Mouse (Mus musculus) midbrain, embryonic 10.5 days (tissue): ENCODE measurements at regions not wholly inside any gene's neighbourhood (a gene's known extent, or its start where the extent isn't known, plus 50 kb on each side); places are given as distances from the start of the nearest gene placed in this dataset.

ENCODE experiments used
- DNase-seq: peaks from one replicate; pipeline ENCODE4 v3.0.0-alpha.2; 2017; ENCODE audit warnings: low spot score
- H3K27ac ChIP-seq: fragments of 300-500 bp; sonication (generic); replicated peaks from 2 replicates; pipeline ENCODE4 v1.5.1; 2016; ENCODE audit warnings: mild to moderate bottlenecking
- H3K27me3 ChIP-seq: fragments of 300-500 bp; sonication (generic); 2 replicates; pipeline ENCODE4 v1.6.1; 2016; ENCODE audit warnings: low read depth, mild to moderate bottlenecking; ENCODE audit not compliant: poor library complexity, severe bottlenecking
- H3K36me3 ChIP-seq: fragments of 300-500 bp; sonication (generic); 2 replicates; pipeline ENCODE4 v1.6.1; 2016; ENCODE audit warnings: mild to moderate bottlenecking, moderate library complexity
- H3K4me1 ChIP-seq: fragments of 300-500 bp; sonication (generic); 2 replicates; pipeline ENCODE4 v1.6.1; 2016
- H3K4me3 ChIP-seq: fragments of 300-500 bp; sonication (generic); 2 replicates; pipeline ENCODE4 v1.5.1; 2016; ENCODE audit warnings: mild to moderate bottlenecking, moderate library complexity
- H3K9me3 ChIP-seq: fragments of 300-500 bp; sonication (generic); replicated peaks from 2 replicates; pipeline ENCODE4 v1.6.1; 2016; ENCODE audit warnings: mild to moderate bottlenecking
- WGBS: fragments of 180-500 bp; shearing (Covaris S2); methylation state at CpG from one replicate; pipeline ENCODE4 v1.1.7; 2016; 5-methylcytosine and 5-hydroxymethylcytosine counted together

DNA sequence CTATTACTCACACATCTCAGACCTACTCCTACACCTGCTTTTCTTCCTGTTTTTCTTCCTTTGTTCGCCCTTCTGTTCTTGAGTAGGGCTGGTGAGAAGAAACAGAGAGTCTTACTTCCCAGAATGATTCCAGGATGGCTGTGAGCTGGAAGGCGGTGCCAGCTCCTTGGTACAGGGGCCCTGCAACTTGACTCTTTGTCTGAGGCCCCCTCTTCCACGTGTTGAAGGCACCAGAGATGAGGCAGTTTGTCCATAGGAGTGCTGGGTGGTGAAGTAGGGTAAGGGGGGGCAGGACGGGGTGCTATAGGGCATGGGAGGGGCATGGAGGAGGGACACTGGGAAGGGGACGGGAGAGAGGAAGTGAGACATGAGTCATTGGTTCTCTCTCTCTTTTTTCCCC, 60.8 kb downstream of the Dmrta2 start:
- no peaks in the 10 kb centered on the region for H3K9me3 ChIP-seq
- no peak overlapping the region for H3K4me3 ChIP-seq
- no peak for DNase-seq
- 67% methylated on average over 5 of the region's 5 CpGs for WGBS
- H3K27me3 ChIP-seq = no peaks in the 10 kb centered on the region
- H3K36me3 ChIP-seq = no peaks in the 10 kb centered on the region
- H3K4me1 ChIP-seq = no peaks in the 10 kb centered on the region
- H3K27ac ChIP-seq = no peak overlapping the region

DNA sequence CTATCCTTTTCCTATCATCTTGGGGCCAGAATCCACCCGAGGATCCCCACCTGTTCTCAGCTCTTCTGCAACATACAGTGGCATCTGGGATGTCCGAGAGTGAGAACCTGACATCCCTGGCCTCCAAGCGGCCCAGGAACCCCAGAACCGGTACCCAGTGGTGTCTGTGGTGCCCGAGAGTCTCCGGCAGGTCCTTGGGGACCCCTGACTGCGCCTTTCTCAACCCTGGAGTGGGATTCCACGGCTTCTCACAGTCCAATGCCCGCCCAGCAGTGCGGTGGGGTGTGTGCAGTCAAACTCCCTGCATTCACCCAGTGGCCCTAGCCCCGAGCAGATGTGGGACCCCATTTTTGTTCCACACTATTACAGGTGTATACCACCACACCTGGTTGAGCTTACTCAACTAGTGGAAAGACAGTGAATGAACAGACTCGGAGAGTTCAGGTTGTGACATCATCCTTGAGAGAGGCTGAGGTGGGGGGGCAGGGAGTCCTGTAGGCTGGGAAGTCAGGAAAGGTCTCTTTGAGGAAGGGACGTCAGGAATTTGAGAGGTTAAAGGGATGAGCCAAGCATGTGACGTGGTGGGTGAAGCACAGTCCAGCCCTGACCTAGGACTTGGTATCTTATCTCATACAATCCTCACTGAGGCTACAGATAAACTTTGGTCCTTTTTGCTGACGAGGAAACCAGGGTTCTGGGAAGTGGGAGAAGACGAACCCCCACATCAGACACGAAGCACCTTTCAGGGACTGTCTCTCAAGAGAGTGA, 67.2 kb downstream of the Dmrta2 start:
- no peak overlapping the region for H3K4me3 ChIP-seq
- H3K27me3 ChIP-seq = no peaks in the 10 kb centered on the region
- H3K27ac ChIP-seq = no peak overlapping the region
- no peaks in the 10 kb centered on the region for H3K4me1 ChIP-seq
- no peaks in the 10 kb centered on the region for H3K9me3 ChIP-seq
- DNase-seq = no peak
- 89% methylated on average over 17 of the region's 17 CpGs for WGBS
- H3K36me3 ChIP-seq = no peaks in the 10 kb centered on the region

DNA sequence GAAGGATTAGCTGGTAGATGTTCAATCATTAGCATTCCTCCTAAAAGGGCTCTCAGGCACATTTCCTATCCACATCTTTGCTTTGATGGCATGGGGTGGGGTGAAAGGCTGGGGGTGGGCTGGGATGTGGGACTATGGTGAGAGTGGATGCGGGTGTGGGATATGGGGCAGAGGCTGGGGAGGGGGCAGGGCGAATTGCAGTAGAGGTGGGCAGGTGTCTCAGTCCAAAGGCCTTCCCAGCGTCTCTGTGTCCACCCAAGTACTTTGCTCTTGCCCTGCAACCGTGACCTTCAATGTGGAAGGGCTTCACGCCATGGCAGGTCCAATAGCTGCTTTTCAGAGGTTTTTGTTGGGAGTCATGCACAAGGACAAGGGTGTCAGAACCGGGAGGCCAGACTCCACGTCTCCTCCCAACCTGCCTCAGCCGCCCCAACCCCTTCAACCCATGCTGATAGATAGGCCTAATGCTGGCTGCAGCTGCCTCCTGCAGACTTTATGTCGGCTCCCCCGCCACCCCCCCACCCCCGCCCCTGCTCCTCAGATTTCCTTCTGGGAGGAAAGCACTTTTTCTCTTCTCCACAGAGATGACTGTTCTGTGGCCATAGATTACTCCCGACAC, 67.9 kb downstream of the Dmrta2 start:
- DNase-seq = no peak
- H3K4me1 ChIP-seq = peaks cover 6% of the 10 kb centered on the region
- no peaks in the 10 kb centered on the region for H3K36me3 ChIP-seq
- no peak overlapping the region for H3K4me3 ChIP-seq
- no peak overlapping the region for H3K27ac ChIP-seq
- no peaks in the 10 kb centered on the region for H3K27me3 ChIP-seq
- WGBS = 93% methylated on average over 12 of the region's 12 CpGs
- no peaks in the 10 kb centered on the region for H3K9me3 ChIP-seq

DNA sequence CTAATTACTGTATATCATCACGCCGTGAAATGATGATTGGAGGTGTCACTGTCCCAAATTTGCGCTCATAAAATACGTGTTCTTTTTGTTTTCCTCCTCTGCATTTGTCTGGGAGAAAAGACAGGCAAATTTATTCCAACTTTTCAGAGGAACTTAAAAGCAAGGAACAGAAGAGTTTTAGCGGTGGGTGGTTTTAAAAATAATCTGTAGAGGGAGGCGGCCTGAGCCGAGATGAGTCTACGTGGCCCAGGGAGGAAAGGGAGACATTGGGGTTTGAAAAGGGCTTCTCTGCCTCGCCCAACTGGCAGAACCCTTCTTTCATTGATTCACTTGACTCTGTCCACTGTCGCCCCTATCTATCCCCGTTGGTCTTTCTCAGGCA, 68.4 kb downstream of the Dmrta2 start:
- Histone ChIP-seq H3K27ac (no peak overlapping the region), H3K27me3 (no peaks in the 10 kb centered on the region), H3K4me3 (no peak overlapping the region), H3K4me1 (peaks cover 11% of the 10 kb centered on the region), H3K9me3 (no peaks in the 10 kb centered on the region), H3K36me3 (no peaks in the 10 kb centered on the region)
- WGBS = 93% methylated on average over 11 of the region's 11 CpGs
- no peak for DNase-seq

DNA sequence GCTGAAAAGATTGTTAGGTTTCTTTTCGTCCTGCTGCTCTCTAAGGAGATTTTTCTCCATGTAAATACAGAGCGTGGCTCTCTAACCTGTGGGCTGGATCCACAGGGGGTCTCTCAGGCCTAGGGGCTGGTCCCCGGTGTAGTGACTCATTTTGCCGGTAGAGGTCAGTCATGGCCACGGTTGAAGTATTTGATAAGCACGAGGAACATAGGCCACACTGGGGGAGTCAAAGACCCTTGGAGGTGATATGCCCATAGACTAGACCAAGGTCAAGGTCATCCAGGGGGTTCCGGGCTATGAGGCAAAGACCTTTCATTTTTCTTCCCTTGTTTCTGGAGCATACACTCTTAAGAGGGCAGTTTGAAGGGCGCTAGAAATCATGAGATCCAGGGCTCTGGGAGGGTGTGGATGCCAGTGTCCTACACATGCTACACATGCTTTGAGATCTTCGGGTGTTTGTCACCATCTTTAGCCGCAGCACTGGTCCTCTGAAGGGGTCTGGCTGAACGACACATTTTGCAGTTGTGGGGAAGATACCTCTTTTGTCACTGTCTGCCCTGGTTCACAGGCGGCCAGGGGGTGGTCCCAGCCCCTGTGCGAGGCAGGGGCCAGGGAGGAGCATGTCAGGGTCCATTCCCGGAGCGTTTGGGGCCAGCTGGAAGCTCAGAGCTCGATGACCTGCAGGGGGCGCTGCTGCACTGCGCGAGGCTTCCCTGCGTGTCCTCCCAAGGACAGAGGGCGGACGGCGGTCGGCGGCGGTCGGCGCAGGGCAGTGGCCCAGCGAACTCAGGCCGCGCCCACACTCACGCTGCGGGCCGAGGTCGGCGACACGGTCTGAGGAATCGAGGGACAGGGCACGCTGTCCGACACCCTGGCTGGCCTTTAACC, 72.8 kb downstream of the Dmrta2 start:
- WGBS = 4% methylated on average over 40 of the region's 40 CpGs
- peak; percentile 94 for DNase-seq
- no peaks in the 10 kb centered on the region for H3K9me3 ChIP-seq
- peak overlapping the region; percentile 56 for H3K4me3 ChIP-seq
- H3K36me3 ChIP-seq = no peaks in the 10 kb centered on the region
- peaks cover 19% of the 10 kb centered on the region for H3K27me3 ChIP-seq
- H3K4me1 ChIP-seq = peaks cover 16% of the 10 kb centered on the region
- H3K27ac ChIP-seq = peak overlapping the region; percentile 80

DNA sequence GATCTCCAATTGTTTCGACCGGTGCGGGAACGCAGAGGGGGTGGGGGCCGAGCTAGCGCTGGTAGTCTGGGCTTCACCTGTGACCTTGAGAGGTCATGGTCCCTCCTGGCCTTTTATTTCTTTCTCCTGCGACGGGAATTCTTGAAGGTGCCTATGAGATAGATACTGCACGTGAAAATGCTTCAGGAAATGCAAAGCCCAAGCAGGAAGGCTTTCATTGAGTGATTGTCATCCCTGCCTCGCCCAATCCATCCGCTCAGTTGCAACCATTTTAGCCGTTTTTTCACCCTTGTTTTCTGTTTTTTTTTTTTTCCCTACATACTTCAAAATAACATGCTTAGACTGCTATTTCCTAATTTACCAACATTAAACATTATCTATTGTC, 73.4 kb downstream of the Dmrta2 start:
- Histone ChIP-seq H3K4me1 (peaks cover 16% of the 10 kb centered on the region), H3K27ac (peak overlapping the region; percentile 80), H3K36me3 (no peaks in the 10 kb centered on the region), H3K4me3 (peak overlapping the region; percentile 56), H3K9me3 (no peaks in the 10 kb centered on the region), H3K27me3 (peaks cover 19% of the 10 kb centered on the region)
- 17% methylated on average over 12 of the region's 12 CpGs for WGBS
- DNase-seq = no peak

DNA sequence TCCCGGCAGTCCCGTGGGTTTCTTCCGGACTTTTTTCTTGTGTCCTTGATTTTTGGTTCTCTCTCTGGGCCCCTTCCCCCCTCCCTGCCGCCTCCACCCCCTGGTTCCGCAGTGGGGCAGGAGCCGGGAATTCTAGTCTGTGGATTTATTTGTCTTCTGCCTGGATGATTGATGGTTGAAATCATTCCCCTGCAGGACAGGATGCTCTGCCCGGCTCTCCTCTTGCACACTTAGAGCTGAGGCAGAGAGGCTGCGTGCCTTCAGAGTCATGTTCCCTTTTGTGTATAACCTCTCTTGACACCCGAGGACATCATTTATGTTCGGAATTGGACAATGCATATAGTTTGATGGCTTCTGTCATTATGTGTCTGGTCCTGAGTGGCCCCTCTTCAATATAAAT, 74.0 kb downstream of the Dmrta2 start:
- Histone ChIP-seq H3K4me3 (no peak overlapping the region), H3K4me1 (peaks cover 16% of the 10 kb centered on the region), H3K9me3 (no peaks in the 10 kb centered on the region), H3K36me3 (no peaks in the 10 kb centered on the region), H3K27ac (no peak overlapping the region), H3K27me3 (peaks cover 19% of the 10 kb centered on the region)
- no peak for DNase-seq
- WGBS = 66% methylated on average over 10 of the region's 10 CpGs

DNA sequence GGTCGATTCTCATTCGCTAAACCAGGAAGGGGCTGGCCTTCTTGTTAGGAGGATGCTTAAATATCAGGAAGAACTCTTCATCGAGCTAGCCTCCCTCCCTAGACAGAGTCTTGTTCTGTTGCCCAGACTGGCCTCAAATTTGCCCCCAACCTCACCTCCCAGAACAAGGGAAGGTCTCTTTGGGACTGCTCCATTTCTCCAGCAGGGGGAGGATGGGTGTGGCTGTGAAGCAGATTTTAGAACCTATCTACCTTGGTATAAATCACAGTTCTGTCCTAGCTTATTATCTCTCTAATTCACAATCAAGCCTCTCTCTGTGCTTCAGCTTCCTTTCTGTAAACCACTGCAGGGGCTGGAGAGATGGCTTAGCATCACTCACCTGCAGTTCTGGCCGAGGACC, 75.1 kb downstream of the Dmrta2 start:
- Histone ChIP-seq H3K9me3 (no peaks in the 10 kb centered on the region), H3K27ac (no peak overlapping the region), H3K36me3 (no peaks in the 10 kb centered on the region), H3K27me3 (peaks cover 19% of the 10 kb centered on the region), H3K4me1 (peaks cover 16% of the 10 kb centered on the region), H3K4me3 (no peak overlapping the region)
- no peak for DNase-seq
- WGBS = 91% methylated on average over 4 of the region's 4 CpGs

DNA sequence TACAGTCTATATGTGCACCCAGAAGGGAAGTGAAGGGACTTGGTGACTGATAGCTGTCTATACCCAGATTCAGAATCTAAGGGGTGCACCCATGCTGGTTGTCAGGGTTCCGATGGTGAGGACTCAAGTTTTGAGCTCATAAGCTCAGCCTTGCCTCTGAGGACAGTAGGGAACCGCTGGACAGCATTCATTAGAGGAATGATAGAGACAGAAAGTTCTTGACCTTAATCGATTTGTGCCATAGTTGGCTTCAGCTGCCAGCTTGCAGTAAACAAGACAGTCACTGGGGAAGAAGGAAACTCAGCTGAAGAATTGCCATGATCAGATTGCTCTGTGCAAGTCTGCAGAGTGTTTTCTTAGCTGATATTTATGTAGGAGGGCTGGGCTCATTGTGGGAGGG, 96.0 kb downstream of the Dmrta2 start:
- Histone ChIP-seq H3K36me3 (no peaks in the 10 kb centered on the region), H3K27me3 (no peaks in the 10 kb centered on the region), H3K27ac (no peak overlapping the region), H3K9me3 (no peaks in the 10 kb centered on the region), H3K4me3 (no peak overlapping the region), H3K4me1 (no peaks in the 10 kb centered on the region)
- 84% methylated on average over 3 of the region's 3 CpGs for WGBS
- no peak for DNase-seq

DNA sequence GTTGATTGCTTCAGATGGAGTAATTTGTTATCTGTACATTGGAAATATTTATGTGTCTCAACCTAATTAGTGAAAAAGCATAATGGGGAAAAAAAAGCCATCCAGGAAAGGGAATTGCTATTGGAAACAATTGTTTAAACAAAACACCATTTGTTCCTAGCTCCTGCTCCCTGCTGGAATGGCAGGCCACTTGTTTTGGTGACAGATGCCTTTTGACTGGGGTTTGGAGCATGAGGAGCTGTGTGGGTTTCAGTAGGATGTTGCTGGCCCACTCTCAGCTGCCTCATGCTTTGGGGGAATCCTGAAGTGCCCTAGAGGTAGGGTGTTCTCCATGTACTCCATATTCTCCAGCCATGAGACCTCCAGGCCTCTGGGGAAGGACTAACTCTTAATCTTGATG, 105.5 kb downstream of the Dmrta2 start:
- no peaks in the 10 kb centered on the region for H3K36me3 ChIP-seq
- no peak for DNase-seq
- H3K9me3 ChIP-seq = no peaks in the 10 kb centered on the region
- 0 out of 2 replicates have a peak, but pooled peaks cover 7% of the 10 kb centered on the region for H3K4me1 ChIP-seq
- no peaks in the 10 kb centered on the region for H3K27me3 ChIP-seq
- H3K4me3 ChIP-seq = no peak overlapping the region
- H3K27ac ChIP-seq = no peak overlapping the region

DNA sequence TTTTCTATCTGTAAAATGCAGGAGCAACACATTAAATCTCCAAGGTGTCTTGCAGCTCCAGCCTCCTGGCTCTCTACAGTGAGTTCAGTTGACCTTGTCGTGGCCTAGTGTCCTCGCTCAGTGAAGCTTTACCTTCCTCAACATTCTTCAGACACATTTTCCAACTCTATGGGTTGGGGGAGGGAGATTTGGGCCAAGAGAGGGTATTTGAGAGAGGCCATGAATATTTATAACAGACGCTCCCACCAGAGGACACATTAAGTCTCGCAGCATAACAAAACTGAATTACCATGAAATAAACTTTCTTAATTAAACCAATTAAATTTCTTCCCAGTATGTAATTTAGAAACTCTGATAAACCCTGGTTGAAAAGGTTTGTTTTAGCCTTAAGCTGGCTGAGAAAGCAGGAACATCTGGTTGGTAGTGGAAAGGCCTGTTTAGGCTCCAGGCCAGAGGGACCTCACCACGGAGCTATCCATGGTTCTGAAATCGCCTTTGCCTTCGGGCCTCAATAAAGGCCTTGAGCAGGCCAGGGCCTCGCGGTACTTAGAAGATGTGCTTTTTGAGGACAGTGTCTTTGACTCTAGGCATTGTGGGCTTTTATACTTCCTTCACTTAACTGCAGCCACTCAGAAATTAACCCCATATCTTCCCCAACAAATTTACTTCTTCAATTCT, 109.9 kb downstream of the Dmrta2 start:
- WGBS = 35% methylated on average over 9 of the region's 9 CpGs
- Histone ChIP-seq H3K36me3 (no peaks in the 10 kb centered on the region), H3K27ac (no peak overlapping the region)

DNA sequence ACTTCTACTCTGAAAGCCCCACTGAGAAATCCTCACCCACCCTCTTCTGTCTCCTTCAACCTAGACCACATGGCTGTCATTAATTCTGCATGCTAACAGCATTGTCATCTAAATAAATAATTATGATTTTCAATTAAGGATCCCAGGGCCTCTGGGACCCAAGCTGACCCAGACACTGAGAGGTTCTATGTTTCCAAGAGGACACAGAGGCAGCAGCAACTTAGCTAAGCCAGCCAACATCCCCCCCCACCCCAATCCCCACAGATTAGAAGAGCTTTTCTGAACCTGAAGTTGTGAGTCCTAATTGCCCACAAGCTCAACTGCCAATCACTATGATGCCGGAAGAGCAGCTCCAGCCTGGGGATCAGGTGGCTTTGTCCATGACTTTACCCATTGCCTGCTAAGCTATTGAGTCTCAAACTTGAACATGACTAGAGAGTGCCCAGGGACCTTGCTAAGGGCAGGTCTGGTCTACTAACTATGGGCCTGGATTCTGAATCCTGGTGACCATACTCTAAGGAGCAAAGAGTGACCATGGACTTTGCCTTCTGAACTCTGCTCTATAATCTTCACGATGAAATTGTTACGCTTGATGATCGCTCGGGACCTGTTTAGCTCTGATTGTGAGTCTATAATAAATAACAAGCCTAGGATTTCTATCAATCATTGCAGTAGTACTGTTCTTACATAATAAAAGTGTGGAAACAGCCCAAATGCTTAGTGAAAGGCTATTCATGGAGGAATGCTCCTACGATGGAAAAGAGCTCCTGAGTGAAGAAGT, 115.4 kb downstream of the Dmrta2 start:
- Histone ChIP-seq H3K27me3 (no peaks in the 10 kb centered on the region), H3K4me1 (no peaks in the 10 kb centered on the region), H3K27ac (no peak overlapping the region), H3K9me3 (no peaks in the 10 kb centered on the region), H3K4me3 (no peak overlapping the region), H3K36me3 (no peaks in the 10 kb centered on the region)
- DNase-seq = no peak
- WGBS = 94% methylated on average over 6 of the region's 6 CpGs

More for the DNA sequence above, 109.9 kb downstream of the Dmrta2 start:
- H3K27me3 ChIP-seq = no peaks in the 10 kb centered on the region
- H3K9me3 ChIP-seq = no peaks in the 10 kb centered on the region
- peak; percentile 61 for DNase-seq
- no peak overlapping the region for H3K4me3 ChIP-seq
- H3K4me1 ChIP-seq = 0 out of 2 replicates have a peak, but pooled peaks cover 7% of the 10 kb centered on the region
